Mouse (Mus musculus): ENCODE data around the gene Fgr.

Gene Fgr

DNA sequence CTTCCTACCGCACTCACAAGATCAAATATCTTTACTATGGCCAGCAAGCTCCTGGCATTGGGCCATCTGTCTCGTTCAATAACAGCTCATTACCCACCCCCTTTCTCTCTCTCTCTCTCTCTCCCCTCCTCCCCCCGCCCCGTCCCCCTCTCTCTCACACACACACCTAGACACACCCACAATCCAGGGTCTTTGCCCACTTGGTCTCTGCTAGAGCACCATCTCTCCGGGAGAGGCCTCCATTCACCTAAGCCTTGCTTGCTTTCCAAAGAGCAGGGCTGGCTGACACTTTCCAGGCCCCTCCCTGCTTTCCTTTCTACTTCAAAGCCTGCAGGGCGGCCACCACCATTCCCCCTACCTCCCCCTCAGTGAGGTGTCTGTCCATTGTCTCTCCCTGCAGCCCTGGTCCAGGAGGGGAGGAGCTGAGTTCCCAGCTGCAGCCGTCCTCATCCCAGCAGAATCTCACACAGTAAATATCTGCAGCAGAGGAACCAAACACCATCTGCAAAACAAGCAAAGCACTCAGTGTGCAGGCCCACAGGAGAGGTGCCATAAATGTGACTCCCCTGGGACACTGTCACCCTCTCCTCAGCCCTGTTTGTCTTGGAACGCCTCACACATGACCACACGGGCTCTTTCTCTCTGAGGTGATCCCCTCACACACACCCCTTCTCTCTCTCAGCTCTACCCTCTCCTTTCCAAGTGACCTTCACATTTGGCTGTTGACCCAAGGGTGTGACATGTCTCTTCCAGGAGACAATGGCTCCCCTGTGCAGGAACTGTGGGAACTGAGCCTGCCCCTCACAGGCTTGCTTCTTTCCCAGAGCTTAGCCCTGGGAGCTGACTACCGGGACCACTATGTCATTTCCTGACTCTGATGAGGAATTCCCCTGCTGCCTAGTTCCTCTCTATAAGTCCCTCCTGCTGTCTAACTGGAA lies 14.9 kb upstream of the Fgr start:
- CTCF ChIA-PET: interaction anchor here (0.7 to 0.8 kb wide), 2 partner anchors 13 to 1021 kb away, joined by 3 read pairs; no protein-coding TSS in a partner anchor

DNA sequence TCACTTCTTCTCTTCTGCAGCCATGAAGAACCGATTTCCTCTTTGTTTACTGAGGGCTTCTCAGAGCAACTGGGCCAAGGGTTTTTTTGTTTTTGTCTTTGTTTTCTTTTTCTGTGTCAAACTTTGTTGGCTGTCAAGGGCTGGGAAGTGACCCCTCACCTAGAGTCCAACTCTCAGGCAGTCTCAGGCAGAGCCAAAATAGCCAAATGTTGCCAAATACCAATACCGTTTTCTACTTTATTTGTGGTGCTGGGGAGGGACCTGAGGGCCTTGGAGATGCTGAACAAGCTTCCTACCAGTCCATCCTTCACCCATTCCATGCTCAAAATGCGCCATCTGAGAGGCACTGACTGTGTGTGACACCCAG lies 14.2 kb upstream of the Fgr start:
- CTCF ChIA-PET: no interaction called here

DNA sequence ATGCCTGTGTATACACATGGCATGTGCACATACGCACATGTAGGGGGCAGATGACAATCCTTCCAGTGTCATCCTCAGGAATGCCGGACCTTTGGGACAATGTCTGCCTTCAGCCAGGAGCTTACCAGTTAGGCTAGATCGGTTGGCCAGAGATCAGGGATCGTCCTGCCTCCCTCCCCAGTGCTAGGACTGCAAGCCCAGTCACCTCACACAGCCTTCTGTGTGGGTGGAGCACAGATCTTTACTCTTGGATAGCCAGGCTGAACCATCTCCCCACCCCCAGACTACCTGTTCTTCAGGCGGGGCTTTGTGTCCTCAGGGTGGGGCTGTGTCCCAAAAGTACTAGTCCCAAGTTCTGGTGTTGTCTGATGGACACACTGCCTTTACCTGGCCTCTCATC lies 13.6 kb upstream of the Fgr start:
- CTCF ChIA-PET: no interaction called here

DNA sequence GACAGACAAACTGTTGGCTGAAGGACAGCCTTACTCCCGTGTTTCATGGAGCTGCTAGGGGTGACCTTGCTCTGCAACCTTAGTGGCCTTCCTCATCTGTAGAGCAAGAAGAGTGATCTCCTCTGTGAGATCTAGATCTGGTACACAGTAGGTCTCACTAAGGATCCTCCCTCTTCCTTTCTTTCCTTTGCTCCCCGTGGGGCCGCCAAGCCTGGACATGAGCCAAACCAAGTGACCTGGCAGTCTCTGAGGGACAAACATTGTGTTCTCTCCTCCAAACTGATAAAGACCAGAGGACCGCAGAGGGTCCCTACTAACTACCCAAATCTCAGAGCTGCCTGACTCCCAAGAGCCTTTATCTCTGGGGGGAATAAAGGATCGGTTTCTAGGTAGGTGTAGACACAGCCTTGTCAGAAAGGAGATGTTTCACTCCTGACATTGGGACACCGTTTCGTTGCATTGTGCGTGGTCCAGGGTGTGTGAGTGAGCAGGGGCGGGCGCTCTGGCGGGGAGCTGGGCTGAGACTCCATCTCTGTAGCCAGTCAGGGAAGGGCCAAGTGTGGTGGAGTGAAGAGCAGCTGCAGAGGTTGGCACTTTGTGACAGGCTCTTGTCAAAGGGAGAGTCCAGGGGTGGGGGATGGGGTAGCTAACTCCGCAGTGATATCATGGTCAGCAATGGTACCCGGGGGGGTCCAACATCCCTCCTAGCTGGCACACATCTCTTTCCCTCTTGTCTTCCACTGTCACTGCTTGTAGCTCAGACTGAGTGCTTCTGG lies 12.8 kb upstream of the Fgr start:
- CTCF ChIA-PET: interaction anchor here (0.6 kb wide), 1 partner anchor 10 kb away, joined by 3 read pairs; no protein-coding TSS in a partner anchor

DNA sequence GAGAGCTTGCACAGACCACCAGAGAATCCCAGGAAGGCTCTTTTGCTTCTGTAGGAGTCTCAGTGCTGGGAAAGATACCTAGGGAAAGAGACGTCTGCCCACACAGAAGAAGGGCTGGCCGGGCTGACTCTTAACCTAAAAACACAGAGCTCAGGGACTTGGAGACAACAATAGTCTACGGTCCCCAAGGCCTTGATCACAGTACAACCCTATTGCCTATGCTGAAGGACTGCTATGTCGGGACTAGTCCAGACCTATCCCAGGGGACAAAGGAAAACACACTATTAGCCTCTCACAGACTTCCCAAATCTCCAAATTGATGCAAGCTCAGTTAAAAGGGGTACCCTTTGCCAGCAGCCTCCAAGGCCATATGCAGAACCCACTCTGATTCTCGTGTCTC lies 12.0 kb upstream of the Fgr start:
- CTCF ChIA-PET: no interaction called here

DNA sequence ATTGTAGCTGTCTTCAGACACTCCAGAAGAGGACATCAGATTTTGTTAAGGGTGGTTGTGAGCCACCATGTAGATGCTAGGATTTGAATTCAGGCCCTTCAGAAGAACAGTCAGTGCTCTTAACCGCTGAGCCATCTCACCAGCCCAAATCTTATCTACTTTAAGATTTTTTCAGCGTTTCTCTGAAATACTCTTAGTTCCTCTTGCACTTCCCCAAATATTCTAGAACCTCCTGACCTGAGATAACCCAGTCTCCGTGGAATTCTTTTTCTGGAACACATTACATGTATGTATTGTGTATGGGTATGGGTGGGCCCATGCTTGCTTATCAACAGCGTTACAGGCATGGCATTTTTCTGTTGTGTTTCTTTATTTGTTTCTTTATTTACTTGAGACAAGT lies 11.3 kb upstream of the Fgr start:
- CTCF ChIA-PET: no interaction called here

DNA sequence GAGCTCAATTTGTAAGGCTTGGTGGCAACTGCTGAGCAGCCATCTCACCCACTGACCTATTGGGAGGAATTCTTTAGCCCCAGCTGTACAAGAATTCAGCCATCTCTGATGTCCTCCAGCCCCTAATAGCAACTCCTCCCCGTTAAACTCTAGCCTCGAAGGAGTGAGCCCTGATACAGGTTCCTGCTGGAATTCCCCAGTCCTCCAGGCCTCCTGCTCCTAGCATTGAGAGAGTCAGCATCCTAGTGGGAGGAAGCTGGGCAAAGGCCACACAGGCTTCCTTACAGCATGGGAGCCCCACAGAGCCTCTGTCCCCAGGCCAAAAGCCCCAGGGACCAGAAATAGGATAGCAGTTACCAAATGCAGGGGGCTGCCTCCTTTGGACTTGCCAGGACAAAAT lies 10.5 kb upstream of the Fgr start:
- CTCF ChIA-PET: interaction anchor here (0.7 kb wide), 1 partner anchor 106 kb away, joined by 8 read pairs; no protein-coding TSS in a partner anchor

DNA sequence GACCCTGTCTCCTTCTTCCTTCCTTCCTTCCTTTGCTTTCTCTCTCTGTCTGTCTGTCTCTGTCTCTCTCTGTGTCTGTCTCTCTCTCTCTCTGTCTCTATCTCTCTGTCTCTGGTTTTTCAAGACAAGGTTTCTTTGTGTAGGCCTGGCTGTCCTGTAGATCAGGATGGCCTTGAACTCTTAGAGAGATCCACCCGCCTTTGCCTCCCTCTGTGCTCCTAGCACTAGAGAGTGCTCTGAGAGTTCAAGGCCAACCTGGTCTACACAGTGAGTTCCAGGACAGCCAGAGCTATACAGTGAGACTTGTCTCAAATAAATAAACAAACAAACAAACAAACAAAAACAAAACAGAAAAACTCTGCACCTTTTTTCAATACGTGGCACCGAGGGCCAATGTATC lies 9.8 kb upstream of the Fgr start:
- CTCF ChIA-PET: no interaction called here

DNA sequence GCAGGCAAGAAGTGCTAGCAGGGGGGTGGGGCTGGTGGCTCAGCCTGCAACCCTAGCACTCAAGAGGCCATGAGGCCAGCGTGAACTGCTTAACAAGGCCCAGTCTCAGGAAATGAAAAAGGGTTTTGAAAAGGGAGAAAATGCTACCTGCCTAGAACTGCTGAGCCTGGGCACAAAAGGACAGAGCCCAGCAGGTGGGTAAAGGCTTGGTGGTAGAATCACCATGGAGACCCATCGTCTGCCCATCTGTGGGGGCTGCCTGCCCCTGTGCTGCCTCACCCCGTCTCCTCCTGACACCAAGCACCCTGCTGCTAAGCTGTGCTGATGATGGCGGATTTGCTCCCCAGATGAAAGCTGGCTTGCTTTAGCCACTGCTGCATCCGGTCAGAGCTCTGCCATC lies 9.4 kb upstream of the Fgr start:
- CTCF ChIA-PET: interaction anchor here (0.5 kb wide), 1 partner anchor 11 kb away, joined by 8 read pairs; no protein-coding TSS in a partner anchor

DNA sequence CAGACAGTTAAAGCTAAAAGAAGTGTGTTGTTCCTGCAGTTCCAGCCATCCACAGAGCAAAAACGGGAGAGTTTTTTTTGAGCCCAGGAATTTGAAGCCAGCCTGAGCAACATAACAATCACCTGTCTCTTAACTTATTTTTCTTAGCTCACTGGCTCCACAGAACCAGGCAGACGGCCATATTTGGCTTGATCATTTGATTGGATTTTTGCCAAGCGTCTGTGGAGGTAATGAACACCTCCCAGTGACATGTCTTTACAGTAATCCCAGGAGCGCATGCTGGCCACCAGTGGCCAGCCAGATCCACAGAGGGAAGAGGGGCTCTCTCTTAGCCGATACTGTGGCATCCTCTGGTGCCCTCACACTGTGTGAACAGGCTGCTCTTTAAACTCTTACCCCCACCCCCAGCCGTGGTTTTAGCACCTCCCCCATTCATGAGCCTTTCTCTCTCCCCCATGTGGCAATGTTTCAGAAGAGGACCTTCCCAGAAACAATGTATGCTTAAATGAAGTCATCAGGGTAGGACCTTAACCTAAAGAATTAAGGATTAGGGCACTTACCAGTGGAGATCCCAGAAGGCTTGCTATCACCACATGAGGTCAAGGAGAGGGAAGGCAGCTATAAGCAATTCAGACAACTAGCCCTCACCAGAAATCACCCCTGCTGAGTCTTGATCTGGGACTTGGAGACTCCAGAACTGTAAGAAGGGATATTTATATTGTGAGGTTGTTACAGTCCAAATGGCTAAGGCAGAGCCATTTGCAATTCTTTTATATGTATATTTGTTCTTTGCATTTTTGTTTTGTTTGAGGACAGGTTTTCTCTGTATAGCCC lies 5.6 kb upstream of the Fgr start:
- CTCF ChIA-PET: no interaction called here

DNA sequence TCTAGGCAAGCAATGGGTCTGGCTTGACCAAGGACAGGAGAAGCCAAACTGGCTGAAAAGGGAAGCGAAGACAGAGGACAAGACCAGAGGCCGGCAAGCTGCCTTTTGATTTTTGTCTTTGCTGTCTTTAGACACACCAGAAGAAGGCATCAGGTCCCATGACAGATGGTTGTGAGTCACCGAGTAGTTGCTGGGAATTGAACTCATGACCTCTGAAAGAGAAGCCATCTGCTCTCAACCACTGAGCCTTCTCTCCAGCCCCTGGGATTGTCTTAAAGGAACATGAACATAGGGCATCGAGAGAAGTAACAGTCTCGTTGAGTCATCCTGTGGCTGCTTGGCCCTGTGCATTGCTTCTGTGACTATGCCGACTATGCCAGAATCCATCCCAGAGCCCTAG lies 2.3 kb upstream of the Fgr start:
- CTCF ChIA-PET: interaction anchor here (0.5 to 0.9 kb wide), 2 partner anchors 19 to 36 kb away, joined by 3 to 8 read pairs; no protein-coding TSS in a partner anchor

DNA sequence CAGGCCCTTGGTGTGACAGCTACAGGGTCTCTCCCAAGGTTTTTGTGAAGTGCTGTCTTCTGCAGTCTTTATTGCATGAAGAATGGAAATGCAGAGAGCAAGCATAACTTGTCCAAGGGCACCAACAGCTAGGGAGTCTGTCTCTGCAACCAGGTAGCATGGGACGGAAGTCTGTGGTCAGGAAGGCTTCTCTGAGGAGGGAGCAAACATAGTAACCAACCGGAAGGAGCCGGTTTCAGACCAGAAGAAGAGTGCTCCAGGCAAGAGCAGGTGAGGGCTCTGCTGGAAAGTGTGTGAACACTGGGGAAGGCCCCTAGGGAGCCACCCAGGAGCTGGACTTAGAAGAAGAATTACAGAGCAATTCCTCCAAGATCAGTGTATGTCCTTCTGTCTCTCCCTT lies 1.8 kb upstream of the Fgr start:
- CTCF ChIA-PET: interaction anchor here (0.9 kb wide), 1 partner anchor 28 kb away, joined by 3 read pairs; no protein-coding TSS in a partner anchor

DNA sequence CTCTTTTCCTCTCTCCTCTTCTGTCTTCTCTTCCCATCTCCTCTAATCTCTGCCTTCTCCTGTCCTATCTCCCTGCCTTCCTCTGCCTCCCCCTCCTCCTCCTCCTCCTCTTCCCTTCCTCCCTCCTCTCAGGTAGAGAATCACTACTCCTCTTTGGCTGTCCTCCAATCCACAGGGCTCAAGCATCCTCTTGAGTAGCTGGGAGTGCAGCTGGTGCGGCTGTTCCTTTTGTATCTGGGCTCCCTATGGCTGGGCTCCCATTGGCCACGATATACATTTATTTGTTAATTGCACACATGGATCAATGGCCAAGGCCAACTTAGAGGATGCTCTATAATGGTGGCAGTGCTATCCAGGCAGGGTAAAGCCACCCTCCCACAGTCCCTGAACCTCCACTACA lies 1.3 kb upstream of the Fgr start:
- CTCF ChIA-PET: interaction anchor here (0.6 to 0.9 kb wide), 3 partner anchors 28 to 150 kb away, joined by 3 to 4 read pairs (median 3); no protein-coding TSS in a partner anchor

DNA sequence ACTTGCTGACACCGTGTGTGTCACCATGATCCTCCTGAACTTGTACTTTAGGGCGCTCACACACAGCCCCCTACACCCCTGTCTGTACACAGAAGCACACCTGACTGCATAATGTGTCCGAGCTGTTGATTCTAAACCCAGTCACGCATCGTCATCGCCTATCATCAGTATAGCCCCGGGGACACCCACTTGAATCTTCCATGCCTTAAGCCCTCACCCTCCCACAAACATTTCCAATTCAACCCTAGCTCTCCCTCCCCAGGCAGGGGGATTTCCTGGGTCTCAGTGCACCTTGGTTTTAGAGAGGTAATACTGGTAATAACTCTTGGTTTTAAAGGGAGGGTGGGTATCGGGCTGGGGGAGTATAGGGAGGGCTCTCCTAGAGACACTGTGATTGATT lies 709 bp upstream of the Fgr start:
- CTCF ChIA-PET: interaction anchor here (0.6 kb wide), 2 partner anchors 30 to 149 kb away, joined by 3 to 4 read pairs; no protein-coding TSS in a partner anchor

DNA sequence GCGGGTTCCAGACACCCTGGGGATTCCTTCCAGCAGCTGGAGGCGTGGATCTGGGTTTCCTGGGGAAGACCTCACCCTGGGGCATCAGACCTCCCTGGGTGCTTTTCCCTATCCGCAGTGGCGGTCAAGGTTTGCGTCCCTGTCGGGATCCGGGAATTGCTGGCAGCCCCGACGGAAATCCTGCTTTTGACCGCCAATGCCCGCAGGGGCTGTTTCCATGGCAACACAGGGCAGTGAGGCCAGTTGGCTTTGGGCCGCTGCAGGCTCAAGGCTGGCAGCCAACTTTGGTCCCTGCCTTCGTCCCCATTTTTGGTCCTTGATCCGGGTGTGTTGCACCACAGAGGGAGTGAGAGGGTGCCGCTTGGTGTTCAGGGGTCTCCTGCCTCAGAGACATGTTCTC lies 1.0 kb downstream of the Fgr start:
- CTCF ChIA-PET: interaction anchor here (0.6 to 1.3 kb wide), 3 partner anchors 9 to 585 kb away, joined by 3 to 9 read pairs (median 8); no protein-coding TSS in a partner anchor

DNA sequence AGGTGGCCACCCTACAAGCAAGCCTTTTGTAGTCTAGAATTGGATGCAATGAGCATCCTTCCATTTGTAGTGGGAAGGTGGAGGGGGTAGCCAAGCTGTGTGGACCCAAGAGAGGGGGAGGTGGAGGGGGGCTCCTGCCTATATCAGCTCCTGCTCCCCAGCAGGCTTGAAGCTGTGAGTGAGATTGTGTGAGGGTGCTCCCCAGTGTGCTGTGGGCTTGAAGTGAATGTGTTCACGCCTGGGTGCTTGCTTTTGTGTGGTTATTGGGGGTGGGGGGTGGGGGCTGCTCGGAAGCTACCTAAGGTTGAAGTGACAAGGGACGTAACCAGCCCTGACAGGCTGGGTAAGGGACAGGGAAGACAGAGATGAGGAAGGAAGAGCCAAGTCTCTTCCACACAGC lies 1.9 kb downstream of the Fgr start:
- CTCF ChIA-PET: interaction anchor here (0.6 kb wide), 2 partner anchors 11 to 609 kb away, joined by 5 to 8 read pairs; no protein-coding TSS in a partner anchor

DNA sequence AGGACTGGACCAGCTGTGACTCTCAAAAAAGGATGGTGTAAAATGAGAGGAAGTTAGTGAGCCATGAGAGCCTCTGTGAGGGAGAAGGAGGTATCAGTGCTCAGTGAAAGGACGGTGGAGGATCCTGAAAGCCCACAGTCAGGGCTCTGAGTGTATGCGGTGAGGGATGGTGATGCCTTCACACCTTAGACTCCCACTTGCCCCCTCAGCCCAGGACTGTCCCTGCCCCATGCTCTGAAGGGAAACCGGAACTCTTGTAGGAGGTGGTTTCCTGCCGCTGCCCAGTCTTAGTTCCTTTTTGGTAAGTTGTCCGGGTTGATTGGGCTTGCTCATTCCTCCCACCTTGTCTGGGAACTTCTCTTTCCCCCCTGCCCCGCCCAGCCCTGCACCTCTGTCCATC lies 2.8 kb downstream of the Fgr start:
- CTCF ChIA-PET: interaction anchor here (0.6 kb wide), 1 partner anchor 328 kb away, joined by 4 read pairs; no protein-coding TSS in a partner anchor

DNA sequence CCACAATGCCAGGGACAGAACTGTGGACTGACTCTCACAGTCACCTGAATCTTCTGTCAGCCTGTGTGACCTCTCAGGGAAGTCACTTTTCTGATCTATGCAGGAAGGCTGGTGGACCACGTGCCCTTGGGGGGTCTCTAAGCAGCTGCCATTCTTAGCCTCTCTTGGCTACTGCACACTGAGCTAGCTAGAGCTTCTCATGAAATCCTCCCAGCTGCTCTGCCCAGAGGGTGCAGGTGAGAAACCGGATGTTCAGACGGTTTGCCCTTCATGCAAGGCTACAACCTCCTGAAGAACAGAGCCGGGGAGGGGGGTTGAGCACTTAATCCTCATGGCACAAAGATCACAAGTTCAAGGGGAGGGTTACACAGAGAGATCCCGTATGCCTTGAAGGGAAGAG lies 3.7 kb downstream of the Fgr start:
- CTCF ChIA-PET: no interaction called here

DNA sequence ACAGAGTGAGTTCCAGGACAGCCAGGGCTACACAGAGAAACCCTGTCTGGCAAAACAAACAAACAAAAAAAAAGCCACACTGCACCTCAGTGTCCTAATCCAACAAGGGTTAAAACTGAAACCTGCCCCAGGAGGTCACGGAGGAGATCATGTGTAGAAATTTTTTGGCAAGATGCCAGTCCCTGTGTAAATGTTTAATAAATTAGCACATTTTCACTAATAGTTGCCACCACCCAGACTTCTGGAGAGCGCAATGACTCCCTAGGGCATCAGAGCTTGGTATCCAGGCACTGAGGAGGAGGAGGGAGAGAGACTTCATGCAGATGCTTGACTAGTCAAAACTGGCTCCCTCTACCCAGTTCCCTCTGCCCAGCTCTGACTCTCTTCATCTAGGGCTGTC lies 5.3 kb downstream of the Fgr start:
- CTCF ChIA-PET: no interaction called here

DNA sequence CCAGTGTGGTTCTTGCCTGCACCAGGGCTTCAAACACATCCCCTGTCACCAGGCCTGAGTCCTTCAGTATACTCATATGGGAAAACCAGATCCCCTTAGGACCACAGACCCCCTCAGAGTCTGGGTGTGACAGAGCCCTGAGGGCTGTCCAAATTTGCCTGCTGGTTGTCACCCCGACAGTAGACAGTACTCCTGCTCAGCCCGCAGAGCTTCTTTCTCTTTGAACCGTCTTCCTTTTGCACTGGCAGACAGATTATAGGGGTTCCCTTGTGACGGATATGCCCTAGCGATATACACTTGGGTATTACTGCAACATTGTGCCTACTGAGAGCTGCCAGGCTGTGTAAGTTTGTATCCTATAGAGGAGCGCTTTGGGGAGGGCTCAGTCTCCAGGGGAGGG lies 7.7 kb downstream of the Fgr start:
- CTCF ChIA-PET: interaction anchor here (0.6 kb wide), 2 partner anchors 26 to 55 kb away, joined by 3 to 6 read pairs; no protein-coding TSS in a partner anchor

DNA sequence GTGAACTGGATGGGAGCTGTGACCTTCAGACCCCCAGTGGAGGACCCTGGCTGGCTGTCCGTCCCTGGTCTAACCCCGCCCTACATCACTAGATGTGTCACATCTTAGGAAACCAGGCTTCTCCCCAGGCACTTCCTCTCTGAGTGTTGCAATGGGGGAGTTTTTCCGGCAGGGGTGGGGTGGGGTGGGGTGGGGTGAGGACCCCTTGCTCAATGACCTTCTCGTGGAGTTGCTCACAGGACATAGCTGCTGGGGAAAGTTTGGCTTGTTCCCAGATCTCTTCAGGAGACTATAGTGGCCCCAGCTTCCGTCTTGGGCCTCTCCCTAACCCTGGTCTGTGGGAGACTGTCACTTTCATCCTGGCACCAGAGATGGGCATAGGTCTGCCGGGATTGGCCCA lies 9.1 kb downstream of the Fgr start:
- CTCF ChIA-PET: interaction anchor here (1.3 kb wide), 1 partner anchor 23 kb away, joined by 4 read pairs; no protein-coding TSS in a partner anchor

Measured in spleen, embryonic (tissue).